Mouse (Mus musculus) hindbrain, postnatal 0 days (tissue): Measurements from ENCODE around the gene Spic. TPM values are rescaled to one million over a fixed set of nuclear protein-coding genes. Genes with fewer than 3 reads are reported as not detected.

ENCODE experiments used
- ATAC-seq: fragments of 200-750 bp; cut with Nextera tagmentation; 2 replicates; pipeline ENCODE4 v1.8.0; 2017; ENCODE audit warnings: mild to moderate bottlenecking, moderate TSS enrichment, moderate library complexity
- DNase-seq: peaks from one replicate; pipeline ENCODE4 v3.0.0-alpha.2; 2015; ENCODE audit warnings: low spot score
- H3K27ac ChIP-seq: fragments of 300-500 bp; sonication (generic); 2 replicates; pipeline ENCODE4 v1.5.1; 2014; ENCODE audit warnings: mild to moderate bottlenecking
- H3K27me3 ChIP-seq: fragments of 300-500 bp; sonication (generic); 2 replicates; pipeline ENCODE4 v1.6.1; 2014; ENCODE audit warnings: low read length, mixed read lengths; ENCODE audit not compliant: insufficient read depth
- H3K36me3 ChIP-seq: fragments of 300-500 bp; sonication (generic); 2 replicates; pipeline ENCODE4 v1.6.1; 2014; ENCODE audit warnings: low read length, mixed read lengths; ENCODE audit not compliant: insufficient read depth
- H3K4me1 ChIP-seq: fragments of 300-500 bp; sonication (generic); 2 replicates; pipeline ENCODE4 v1.6.1; 2014; ENCODE audit warnings: antibody characterized with exemption, low read length, mixed read lengths; ENCODE audit not compliant: insufficient read depth
- H3K4me2 ChIP-seq: fragments of 300-500 bp; sonication (generic); 2 replicates; pipeline ENCODE4 v1.6.1; 2014; ENCODE audit warnings: low read depth, mild to moderate bottlenecking, low read length, moderate library complexity, mixed read lengths
- H3K4me3 ChIP-seq: fragments of 300-500 bp; sonication (generic); 2 replicates; pipeline ENCODE4 v1.5.1; 2014; ENCODE audit warnings: low read length
- H3K9ac ChIP-seq: fragments of 300-500 bp; sonication (generic); replicated peaks from 2 replicates; pipeline ENCODE4 v1.6.1; 2014; ENCODE audit warnings: mild to moderate bottlenecking, low read length, moderate library complexity, mixed read lengths
- H3K9me3 ChIP-seq: fragments of 300-500 bp; sonication (generic); 2 replicates; pipeline ENCODE4 v1.6.1; 2016; ENCODE audit warnings: low read length, mixed read lengths
- CTCF ChIP-seq: IDR thresholded peaks from 2 replicates; pipeline ENCODE4 v1.5.1; 2016; ENCODE audit warnings: antibody characterized with exemption, control low read depth, low read depth
- WGBS: fragments of 180-500 bp; shearing (Covaris S2); extraction: QIAGEN DNeasy Blood & Tissue Kit; methylation state at CpG from one replicate; pipeline ENCODE4 v1.1.7; 2014; 5-methylcytosine and 5-hydroxymethylcytosine counted together
- polyA plus RNA-seq: library from polyadenylated mRNA; unstranded; fragments of >200 nt; fragmentation: Nextera tagmentation; extraction: Ambion mirVana; gene quantifications from 2 replicates; pipeline ENCODE4 v1.2.1, GENCODE M21; 2015
- total RNA-seq: library from RNA; depleted of rRNA; stranded (reverse); fragments of >200 nt; gene quantifications from 2 replicates; pipeline ENCODE4 v1.2.3, GENCODE M21; 2014; rRNA removed

Gene Spic
- total RNA-seq, result not detected in 2 replicates
- not detected in 2 replicates for polyA plus RNA-seq

DNA sequence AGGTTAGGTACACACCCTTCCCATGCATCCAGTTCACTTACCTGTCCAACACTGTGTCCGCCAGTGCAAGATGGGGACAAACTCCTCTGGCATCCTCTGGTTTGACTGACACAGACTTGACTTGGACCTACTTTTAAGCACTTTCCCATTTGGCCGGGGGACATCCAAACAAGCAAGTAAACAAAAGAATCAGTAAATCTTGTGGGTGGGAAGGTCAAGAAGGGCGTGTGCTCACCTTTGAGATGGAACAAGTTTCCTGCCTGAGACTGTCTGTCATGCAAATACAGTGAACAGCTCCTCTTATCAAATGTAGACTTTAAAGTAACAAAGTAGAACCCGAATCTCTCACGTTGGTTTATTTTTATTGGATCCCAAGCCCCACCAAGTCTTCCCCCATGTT, at the start of gene Spic:
Spic (minus strand) TSS at position 91 of the 400 bp plus-strand sequence.
- no peaks in the 10 kb centered on the region for H3K9me3 ChIP-seq
- H3K4me3 ChIP-seq, result no peak within 1 kb of the TSS
- no peak within 1 kb of the TSS for H3K9ac ChIP-seq
- ATAC-seq (no peak), DNase-seq (no peak)
- no peaks in the 10 kb centered on the region for H3K27me3 ChIP-seq
- H3K4me1 ChIP-seq, result no peaks in the 10 kb centered on the region
- WGBS, result 71% methylated on average over 5 of the region's 5 CpGs
- no peak within 1 kb of the TSS for H3K27ac ChIP-seq
- TF ChIP-seq CTCF, result no peak
- no peaks in the 10 kb centered on the region for H3K36me3 ChIP-seq
- H3K4me2 ChIP-seq, result no peak within 1 kb of the TSS

DNA sequence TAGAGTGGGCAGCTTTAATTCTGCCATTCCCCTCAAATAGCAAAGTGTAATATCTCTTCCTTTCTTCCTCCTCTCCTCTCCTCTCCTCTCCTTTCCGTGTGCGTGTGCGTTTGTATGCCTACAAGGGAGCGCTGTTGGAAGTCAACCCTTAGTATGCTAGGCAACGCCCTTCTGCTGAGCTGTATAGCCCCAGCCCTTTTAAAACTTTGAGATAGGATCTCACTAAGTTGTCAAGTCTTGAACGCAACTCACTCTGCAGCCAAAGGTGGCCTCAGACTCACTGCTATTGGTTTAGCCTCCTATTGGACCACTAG, 47.5 kb upstream of the Spic start:
- Histone ChIP-seq H3K9ac (peak overlapping the region; percentile 92), H3K4me2 (peak overlapping the region; percentile 95), H3K27ac (no peak overlapping the region), H3K4me3 (peak overlapping the region; percentile 95), H3K27me3 (no peaks in the 10 kb centered on the region), H3K9me3 (no peaks in the 10 kb centered on the region), H3K4me1 (peaks cover 7% of the 10 kb centered on the region; the same call in 1 of the 2 replicates), H3K36me3 (no peaks in the 10 kb centered on the region; the same call in 1 of the 2 replicates)
- DNase-seq (no peak), ATAC-seq (no peak)
- TF ChIP-seq CTCF, result no peak
- 17% methylated on average over 6 of the region's 6 CpGs for WGBS

GRCm38 (mm10) chr10:88731496-88732308, 46.9 kb upstream of the Spic start:
- Histone ChIP-seq H3K4me2 (peak overlapping the region; percentile 95), H3K9me3 (no peaks in the 10 kb centered on the region), H3K27ac (peak overlapping the region; percentile 76), H3K36me3 (no peaks in the 10 kb centered on the region; the same call in 1 of the 2 replicates), H3K4me1 (peaks cover 7% of the 10 kb centered on the region; the same call in 1 of the 2 replicates), H3K9ac (peak overlapping the region; percentile 92), H3K27me3 (no peaks in the 10 kb centered on the region), H3K4me3 (peak overlapping the region; percentile 95)
- WGBS, result 2% methylated on average over 61 of the region's 61 CpGs
- ATAC-seq (peak; percentile 48), DNase-seq (peak; percentile 26)
- TF ChIP-seq CTCF, result no peak

GRCm38 (mm10) chr10:88730571-88731495, 46.0 kb upstream of the Spic start, which contains the start of gene Arl1:
TSS of gene Arl1 (plus strand) at chr10:88730858.
- H3K9ac ChIP-seq, result peak within 1 kb of the TSS; percentile 92
- H3K4me1 ChIP-seq, result peaks cover 7% of the 10 kb centered on the region; the same call in 1 of the 2 replicates
- DNase-seq (peak; percentile 96), ATAC-seq (peak; percentile 97)
- H3K4me3 ChIP-seq, result peak within 1 kb of the TSS; percentile 95
- H3K27ac ChIP-seq, result peak within 1 kb of the TSS; percentile 76
- peak within 1 kb of the TSS; percentile 95 for H3K4me2 ChIP-seq
- peak; percentile 37 for TF ChIP-seq CTCF
- no peaks in the 10 kb centered on the region for H3K9me3 ChIP-seq
- no peaks in the 10 kb centered on the region for H3K36me3 ChIP-seq
- under 1% methylated on average over 65 of the region's 65 CpGs for WGBS
- H3K27me3 ChIP-seq, result no peaks in the 10 kb centered on the region

- TF ChIP-seq CTCF, result no peak
- H3K4me2 ChIP-seq, result no peak overlapping the region
- 72% methylated on average over 8 of the region's 8 CpGs for WGBS
- H3K4me1 ChIP-seq, result peaks cover 7% of the 10 kb centered on the region; the same call in 1 of the 2 replicates
- H3K27ac ChIP-seq, result no peak overlapping the region
- H3K36me3 ChIP-seq, result no peaks in the 10 kb centered on the region
- H3K9me3 ChIP-seq, result no peaks in the 10 kb centered on the region
- H3K27me3 ChIP-seq, result no peaks in the 10 kb centered on the region
- no peak for DNase-seq
- H3K4me3 ChIP-seq, result no peak overlapping the region
- H3K9ac ChIP-seq, result no peak overlapping the region
- no peak for ATAC-seq
Measured at GRCm38 (mm10) chr10:88728166-88728565, 43.4 kb upstream of the Spic start.

DNA sequence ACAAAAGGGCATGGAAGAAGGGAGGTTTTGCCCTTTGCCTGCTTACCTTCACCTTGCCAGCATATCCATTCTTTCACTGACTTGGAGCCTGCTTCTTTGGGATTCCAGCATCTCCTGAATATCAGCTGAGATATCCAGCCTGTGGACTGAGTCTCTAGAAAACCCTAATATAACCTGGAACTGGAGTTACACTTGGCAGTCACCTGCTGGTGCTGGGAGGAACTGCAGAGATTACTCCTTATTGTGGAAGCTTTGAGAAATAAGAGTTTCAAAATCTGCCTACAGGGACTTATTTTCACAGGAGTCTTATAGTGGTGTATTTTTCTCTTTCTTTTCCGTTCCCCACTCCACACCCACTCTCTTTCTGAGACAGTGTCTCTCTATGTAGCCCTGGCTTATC, 42.3 kb upstream of the Spic start:
- H3K9me3 ChIP-seq, result no peaks in the 10 kb centered on the region
- TF ChIP-seq CTCF, result peak; percentile 83
- peaks cover 2% of the 10 kb centered on the region; the same call in 1 of the 2 replicates for H3K4me1 ChIP-seq
- 67% methylated on average over 1 of the region's 1 CpGs for WGBS
- no peak overlapping the region for H3K9ac ChIP-seq
- no peaks in the 10 kb centered on the region for H3K36me3 ChIP-seq
- H3K27me3 ChIP-seq, result no peaks in the 10 kb centered on the region
- no peak overlapping the region for H3K4me3 ChIP-seq
- ATAC-seq (no peak), DNase-seq (peak; percentile 76)
- no peak overlapping the region for H3K27ac ChIP-seq
- H3K4me2 ChIP-seq, result no peak overlapping the region
